Mouse (Mus musculus) lung, postnatal 10 days (tissue): ENCODE data around the gene Ajuba.
A peak's percentile ranks its signal among the peaks of the same experiment; 100 is the strongest.

Experiments used
- DNase-seq: peaks from one replicate; pipeline ENCODE4 v3.0.0; 2021

Ajuba gene

DNA sequence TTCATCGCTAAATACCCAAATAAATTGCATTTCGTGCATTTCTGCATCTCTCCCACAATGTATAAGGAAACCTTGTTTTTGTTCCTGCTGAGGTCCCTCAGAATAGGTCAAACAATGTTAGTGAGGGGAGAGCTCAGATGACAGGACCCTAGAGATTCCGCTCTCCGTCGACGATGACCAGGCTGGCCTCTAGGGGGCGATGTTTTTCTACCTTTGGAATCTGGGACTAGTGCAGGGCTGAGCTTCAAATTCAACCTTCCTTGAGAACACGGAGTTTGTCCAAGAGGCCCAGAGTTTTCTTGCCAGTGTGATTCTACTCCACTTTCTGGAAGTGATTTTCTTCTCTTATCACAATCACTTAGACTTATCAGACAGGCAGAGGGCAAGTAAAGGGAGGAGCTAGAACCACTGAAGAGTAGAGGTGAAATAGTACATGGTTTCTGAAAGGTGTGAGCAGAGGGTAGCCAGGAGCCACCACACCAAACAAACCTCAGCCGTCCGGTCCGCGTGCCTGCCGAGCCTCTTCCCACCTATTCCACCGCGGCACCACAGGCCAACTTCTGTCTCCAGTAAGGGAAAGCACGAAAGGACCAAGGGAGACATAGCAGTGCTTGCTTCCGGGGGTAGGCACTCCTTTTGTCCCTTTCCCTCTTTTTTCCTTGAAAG is 48.8 kb downstream of the Ajuba start:
- DNase-seq = peak; percentile 91

DNA sequence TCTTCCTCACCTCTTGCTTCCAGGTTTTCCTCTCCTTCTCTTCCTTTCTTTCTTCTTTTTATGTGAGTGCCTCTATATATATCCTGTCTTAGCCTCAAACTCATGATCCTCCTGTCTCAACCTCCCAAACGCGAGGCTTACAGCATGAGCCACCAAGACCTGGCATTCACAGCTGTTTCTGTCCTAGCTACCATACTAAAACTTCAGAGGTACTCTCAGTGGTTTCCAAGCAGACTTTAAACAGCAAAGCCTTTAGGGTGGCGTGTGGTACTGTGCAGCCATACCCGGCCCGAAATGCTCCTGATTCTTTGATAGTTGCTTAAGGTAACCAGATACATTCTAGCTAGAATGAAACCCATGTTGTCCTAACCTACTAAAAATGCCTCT is 49.4 kb downstream of the Ajuba start:
- no peak for DNase-seq

DNA sequence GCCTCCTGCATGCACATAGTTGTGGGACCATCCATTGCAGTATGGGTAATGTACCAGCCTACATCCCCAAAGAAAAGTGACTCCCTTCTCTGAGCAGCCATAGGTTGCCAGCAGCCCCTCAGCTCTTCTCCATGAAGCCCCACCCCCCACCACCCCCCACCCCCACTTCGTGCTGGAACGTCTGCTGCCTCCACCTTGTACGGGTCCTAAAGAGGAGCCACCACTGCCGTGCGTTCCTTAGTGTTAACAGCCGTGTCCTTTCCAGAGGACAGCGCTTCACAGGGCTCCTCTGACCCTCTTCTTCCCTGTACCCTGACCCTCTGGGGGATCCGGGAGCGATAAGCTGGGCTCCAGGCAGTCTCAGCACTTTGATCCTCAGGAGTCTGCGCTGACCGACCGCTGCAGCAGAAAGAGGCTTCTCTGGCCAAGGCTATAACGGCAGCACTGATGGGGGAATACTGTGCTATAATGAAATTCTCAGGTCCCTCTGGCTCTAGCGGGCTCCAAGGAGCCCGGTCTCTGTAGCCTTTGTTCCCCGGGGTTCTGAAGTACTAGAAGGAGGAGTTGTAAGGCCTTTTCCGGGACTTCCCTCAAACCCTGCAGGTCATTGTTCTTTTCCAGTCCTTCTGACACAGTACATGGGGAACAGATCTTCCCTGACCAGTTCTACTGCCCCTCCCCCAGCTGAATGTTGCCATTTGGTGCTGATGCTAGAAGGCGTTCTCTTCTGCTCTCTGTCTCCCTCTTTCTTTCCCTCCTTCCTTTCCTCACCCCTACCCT is 49.9 kb downstream of the Ajuba start:
- DNase-seq = peak; percentile 52

DNA sequence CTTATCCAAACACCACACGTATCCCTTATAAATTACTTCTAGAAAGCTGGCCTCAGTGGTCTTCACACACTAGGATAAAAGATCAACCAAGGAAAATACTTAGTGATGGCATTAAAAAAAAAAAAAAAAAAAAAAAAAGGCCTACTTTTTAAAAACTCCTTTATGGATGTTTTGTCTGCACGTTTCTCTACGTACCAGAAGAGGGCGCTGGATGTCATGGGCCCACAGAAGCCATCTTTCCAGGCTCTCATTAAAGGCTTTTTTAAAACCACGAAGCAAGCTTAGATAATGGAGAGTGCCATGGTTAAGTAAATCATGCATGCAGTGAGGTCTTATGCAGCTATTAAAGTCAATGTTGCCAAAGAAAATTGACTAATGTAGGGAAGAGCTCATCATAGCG is 53.8 kb downstream of the Ajuba start:
- no peak for DNase-seq
